Mouse (Mus musculus): ENCODE measurements at regions not wholly inside any gene's neighbourhood (a gene's known extent, or its start where the extent isn't known, plus 50 kb on each side); places are given as distances from the start of the nearest gene placed in this dataset.

DNA sequence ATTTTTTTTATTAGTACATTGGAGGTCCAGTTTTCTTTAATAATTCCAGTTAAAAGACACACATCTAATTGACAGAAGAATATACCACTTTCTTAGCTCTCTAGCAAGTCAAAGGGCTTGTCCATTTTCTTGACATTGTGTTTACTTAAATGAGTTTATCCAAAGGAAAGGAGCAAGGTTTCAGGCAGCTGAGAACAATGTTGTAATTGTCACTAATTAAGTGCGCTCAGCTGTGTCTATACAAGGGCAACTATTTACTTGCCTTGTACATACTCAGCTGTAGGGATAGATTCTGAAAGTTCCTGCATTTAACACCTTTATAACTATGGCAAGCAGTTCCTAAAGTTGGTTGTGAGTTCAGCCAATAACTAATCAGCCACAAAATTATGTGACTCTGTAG lies 198.0 kb upstream of the Gm49339 start:
- TF ChIP-seq EP300 (IDR thresholded peaks at IDR 0.05; ENCODE audit: low read depth) (no peak), CTCF (IDR thresholded peaks at IDR 0.05; ENCODE audit: low read depth) (no peak)

Measured in liver, postnatal 0 days (tissue).